8 mouse cellular contexts compared by ENCODE assay signal in the genomic region with DNA sequence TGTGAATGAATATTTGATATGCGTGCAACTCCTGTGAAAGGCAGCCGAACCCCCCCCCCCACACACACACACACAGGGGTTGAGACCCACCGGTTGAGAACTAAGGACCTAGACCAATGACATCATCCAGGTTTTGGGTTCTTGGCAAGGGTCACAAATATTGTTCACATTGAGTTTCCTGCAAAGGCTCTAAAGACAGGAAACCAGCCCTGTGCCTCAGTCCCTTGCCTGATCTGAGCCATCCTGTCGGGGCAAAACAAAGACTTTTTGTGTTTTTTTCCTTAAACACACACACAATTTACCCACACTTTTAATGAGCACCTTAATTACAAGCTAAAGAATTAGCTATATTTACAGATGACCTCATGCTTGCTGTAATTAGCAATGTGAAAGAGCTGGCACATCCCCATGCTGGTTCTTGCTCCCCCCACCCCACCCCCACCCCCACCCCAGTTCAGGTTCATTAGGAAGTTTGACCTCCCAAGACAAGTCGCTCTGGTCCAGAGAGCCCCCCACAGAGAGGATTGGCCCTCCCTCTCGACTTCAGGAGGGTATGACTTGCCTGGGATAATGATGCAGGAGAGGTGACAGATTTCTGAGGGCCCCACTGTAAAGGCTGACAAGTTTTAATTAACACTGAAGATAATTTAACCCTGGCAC. TPM values are rescaled to one million over a fixed set of nuclear protein-coding genes. Genes with fewer than 3 reads are reported as not detected.
DNase-seq lines count a peak whose midpoint lies in the region; ATAC-seq and TF ChIP-seq lines count a peak whose summit lies in the region.

No protein-coding gene starts in this region.

- no peaks in the 10 kb centered on the region for H3K27me3 ChIP-seq in lung, embryonic 15.5 days
- H3K27me3 ChIP-seq in heart, embryonic 15.5 days, result no peaks in the 10 kb centered on the region
- H3K27me3 ChIP-seq in liver, embryonic 13.5 days, result no peaks in the 10 kb centered on the region

- peak overlapping the region; percentile 32 for H3K4me2 ChIP-seq in lung, embryonic 15.5 days
- H3K4me2 ChIP-seq in heart, embryonic 15.5 days, result peak overlapping the region; percentile 45
- no peak overlapping the region for H3K4me2 ChIP-seq in liver, embryonic 13.5 days

- H3K27ac ChIP-seq in lung, embryonic 15.5 days, result peak overlapping the region; percentile 93
- H3K27ac ChIP-seq in heart, embryonic 15.5 days, result peak overlapping the region; percentile 97
- peak overlapping the region; percentile 81 for H3K27ac ChIP-seq in liver, embryonic 13.5 days

- no peaks in the 10 kb centered on the region for H3K9me3 ChIP-seq in lung, embryonic 15.5 days
- no peaks in the 10 kb centered on the region for H3K9me3 ChIP-seq in heart, embryonic 15.5 days (replicated peaks)
- H3K9me3 ChIP-seq in liver, embryonic 13.5 days (replicated peaks), result no peaks in the 10 kb centered on the region

- no peaks in the 10 kb centered on the region for H3K36me3 ChIP-seq in lung, embryonic 15.5 days
- H3K36me3 ChIP-seq in heart, embryonic 15.5 days, result no peaks in the 10 kb centered on the region
- H3K36me3 ChIP-seq in liver, embryonic 13.5 days, result peaks cover 62% of the 10 kb centered on the region

- 31% methylated on average over 6 of the region's 6 CpGs for WGBS in lung, embryonic 15.5 days
- WGBS in heart, embryonic 15.5 days, result 36% methylated on average over 6 of the region's 6 CpGs
- 48% methylated on average over 6 of the region's 6 CpGs for WGBS in liver, embryonic 13.5 days (ENCODE audit: insufficient replicate concordance)

- H3K4me1 ChIP-seq in lung, embryonic 15.5 days, result peaks cover 96% of the 10 kb centered on the region
- peaks cover 96% of the 10 kb centered on the region for H3K4me1 ChIP-seq in heart, embryonic 15.5 days (replicated peaks)
- H3K4me1 ChIP-seq in liver, embryonic 13.5 days (replicated peaks), result peaks cover 98% of the 10 kb centered on the region

- no peak for TF ChIP-seq CTCF in brain, embryonic 14.5 days (IDR thresholded peaks at IDR 0.05; ENCODE audit: borderline replicate concordance, extremely low read depth, insufficient read depth, insufficient read length)

- H3K4me3 ChIP-seq in lung, embryonic 15.5 days, result no peak overlapping the region
- H3K4me3 ChIP-seq in heart, embryonic 15.5 days, result no peak overlapping the region
- H3K4me3 ChIP-seq in liver, embryonic 13.5 days (replicated peaks), result no peak overlapping the region

- TF ChIP-seq POLR2A in brain, embryonic 14.5 days (IDR thresholded peaks at IDR 0.05; ENCODE audit: borderline replicate concordance, extremely low read depth, insufficient read depth, insufficient read length, poor library complexity, severe bottlenecking), result no peak

- peak overlapping the region; percentile 18; the same call in 1 of the 2 replicates for H3K9ac ChIP-seq in lung, embryonic 15.5 days
- H3K9ac ChIP-seq in heart, embryonic 15.5 days, result peak overlapping the region; percentile 46
- H3K9ac ChIP-seq in liver, embryonic 13.5 days, result peak overlapping the region; percentile 11; the same call in 1 of the 2 replicates

- DNase-seq in lung, postnatal 25 days (ENCODE audit: low spot score), result no peak
- peak; percentile 82 for DNase-seq in brain, embryonic 14.5 days (ENCODE audit: low read depth)
- no peak for DNase-seq in liver, embryonic 13.5 days
- no peak for DNase-seq in embryo, embryonic 9.5 days (ENCODE audit: extremely low spot score)
- DNase-seq in adipocyte (ENCODE audit: low spot score), result no peak
- DNase-seq in layer of hippocampus, adult 11-12 months (ENCODE audit: low spot score), result no peak

- ATAC-seq in lung, embryonic 15.5 days (ENCODE audit: borderline replicate concordance, extremely low read depth, low FRiP score, low TSS enrichment), result no peak
- ATAC-seq in heart, embryonic 15.5 days (replicated peaks; ENCODE audit: insufficient number of reproducible peaks, insufficient read depth, low FRiP score, low read depth), result no peak
- ATAC-seq in liver, embryonic 13.5 days (ENCODE audit: low read depth), result no peak

RNA-seq across cellular contexts. Expression of a gene that starts 17.3 kb away (rescaled TPM):
- 287 and 302 TPM in 2 replicates for polyA plus RNA-seq in lung, embryonic 15.5 days (2015; fragmentation: Nextera tagmentation; extraction: Ambion mirVana)
- 134 and 173 TPM in 2 replicates for polyA plus RNA-seq in brain, embryonic 14.5 days (2012; rRNA removed)
- 236 and 281 TPM in 2 replicates for polyA plus RNA-seq in heart, embryonic 15.5 days (2015; fragmentation: Nextera tagmentation; extraction: Ambion mirVana)
- polyA plus RNA-seq in liver, embryonic 13.5 days (2015; fragmentation: Nextera tagmentation; extraction: Ambion mirVana), result 116 and 131 TPM in 2 replicates

RNA-seq across cellular contexts. Expression of a gene that starts 36.8 kb away (rescaled TPM):
- 360 and 364 TPM in 2 replicates for polyA plus RNA-seq in lung, embryonic 15.5 days (2015; fragmentation: Nextera tagmentation; extraction: Ambion mirVana)
- 411 and 463 TPM in 2 replicates for polyA plus RNA-seq in brain, embryonic 14.5 days (2012; rRNA removed)
- 239 and 261 TPM in 2 replicates for polyA plus RNA-seq in heart, embryonic 15.5 days (2015; fragmentation: Nextera tagmentation; extraction: Ambion mirVana)
- polyA plus RNA-seq in liver, embryonic 13.5 days (2015; fragmentation: Nextera tagmentation; extraction: Ambion mirVana), result 294 and 308 TPM in 2 replicates

RNA-seq across cellular contexts. Expression of a gene that starts 37.0 kb away (rescaled TPM):
- polyA plus RNA-seq in lung, embryonic 15.5 days (2015; fragmentation: Nextera tagmentation; extraction: Ambion mirVana), result 7.4 and 9.8 TPM in 2 replicates
- polyA plus RNA-seq in brain, embryonic 14.5 days (2012; rRNA removed), result 7.8 and 8.2 TPM in 2 replicates
- 2.8 and 7.6 TPM in 2 replicates for polyA plus RNA-seq in heart, embryonic 15.5 days (2015; fragmentation: Nextera tagmentation; extraction: Ambion mirVana)
- polyA plus RNA-seq in liver, embryonic 13.5 days (2015; fragmentation: Nextera tagmentation; extraction: Ambion mirVana), result 27.4 and 29.1 TPM in 2 replicates
